Mouse (Mus musculus) small intestine, adult 2 months (tissue): Measurements from ENCODE around the gene Arl10.

Source experiments
- CTCF ChIP-seq: fragments of 200-500 bp; IDR thresholded peaks from 2 replicates; pipeline ENCODE4 v1.5.1; 2012; ENCODE audit warnings: low read depth, mild to moderate bottlenecking, control low read depth, inconsistent platforms, low read length, moderate library complexity, mixed read lengths; ENCODE audit not compliant: insufficient replicate concordance, insufficient read length; ENCODE audit errors: extremely low read depth
- POLR2A ChIP-seq: fragments of 200-500 bp; IDR thresholded peaks from 2 replicates; pipeline ENCODE4 v1.6.1; 2012; ENCODE audit warnings: low read depth, mild to moderate bottlenecking, control low read depth, inconsistent platforms, low read length, moderate library complexity

DNA sequence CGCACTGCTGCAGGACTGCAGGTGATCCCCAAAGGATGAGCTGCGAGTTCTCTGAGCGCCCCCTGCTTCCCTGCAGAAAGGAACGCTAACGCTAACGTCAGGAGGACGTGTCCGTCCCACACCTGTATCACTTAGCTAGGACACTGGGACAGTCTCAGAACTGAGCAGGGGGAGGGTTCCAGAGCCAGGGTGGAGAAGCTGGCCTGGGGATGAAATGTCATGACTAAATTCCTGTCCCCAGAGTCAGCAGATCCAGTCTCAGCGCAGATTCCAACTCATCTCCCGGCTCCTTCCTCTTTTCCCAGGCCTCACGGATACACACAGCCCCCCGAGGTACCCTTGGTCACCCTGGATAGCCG is 35.8 kb downstream of the Arl10 start:
- TF ChIP-seq CTCF (peak; percentile 26; the same call in 1 of the 2 replicates), POLR2A (no peak; the same call in 1 of the 2 replicates)
